Mouse (Mus musculus) ES-Bruce4 (cell line): ENCODE measurements at regions not wholly inside any gene's neighbourhood (a gene's known extent, or its start where the extent isn't known, plus 50 kb on each side); places are given as distances from the start of the nearest gene placed in this dataset.

Experiments used
- H3K27ac ChIP-seq: 2 replicates; pipeline ENCODE4 v1.5.1; 2012; ENCODE audit warnings: low read length, inconsistent platforms; ENCODE audit not compliant: insufficient read depth
- H3K27me3 ChIP-seq: 2 replicates; pipeline ENCODE4 v1.6.1; 2012; ENCODE audit warnings: mild to moderate bottlenecking, low read length, inconsistent platforms; ENCODE audit not compliant: control insufficient read depth, poor library complexity, insufficient read depth, severe bottlenecking
- H3K36me3 ChIP-seq: 2 replicates; pipeline ENCODE4 v1.6.1; 2012; ENCODE audit warnings: inconsistent platforms, mild to moderate bottlenecking, low read length, moderate library complexity; ENCODE audit not compliant: control insufficient read depth, poor library complexity, insufficient read depth, severe bottlenecking
- H3K4me1 ChIP-seq: one replicate; pipeline ENCODE4 v1.8.1; 2011; ENCODE audit warnings: low read length; ENCODE audit not compliant: control insufficient read depth, insufficient read depth
- H3K4me3 ChIP-seq: 2 replicates; pipeline ENCODE4 v1.5.1; 2011; ENCODE audit warnings: low read depth, mild to moderate bottlenecking, low read length
- H3K9ac ChIP-seq: 2 replicates; pipeline ENCODE4 v1.6.1; 2012; ENCODE audit warnings: low read depth, mild to moderate bottlenecking, inconsistent platforms; ENCODE audit not compliant: poor library complexity, severe bottlenecking
- H3K9me3 ChIP-seq: replicated peaks from 2 replicates; pipeline ENCODE4 v1.6.1; 2012; ENCODE audit warnings: mild to moderate bottlenecking, low read length, inconsistent platforms; ENCODE audit not compliant: control insufficient read depth, poor library complexity, insufficient read depth, severe bottlenecking
- CTCF ChIP-seq: IDR thresholded peaks from one replicate; pipeline ENCODE4 v1.8.1; 2011; ENCODE audit warnings: low read depth, low read length
- EP300 ChIP-seq: IDR thresholded peaks from 2 replicates; pipeline ENCODE4 v1.6.1; 2011; ENCODE audit warnings: low read depth, low read length; ENCODE audit not compliant: insufficient read depth
- POLR2A ChIP-seq: IDR thresholded peaks from one replicate; pipeline ENCODE4 v1.8.1; 2011; ENCODE audit warnings: low read length; ENCODE audit not compliant: insufficient read depth

GRCm38 (mm10) chr12:107808158-107808715 lies 195.2 kb downstream of the Bcl11b start:
- no peaks in the 10 kb centered on the region for H3K36me3 ChIP-seq
- no peak overlapping the region for H3K9ac ChIP-seq
- no peaks in the 10 kb centered on the region for H3K4me1 ChIP-seq
- no peaks in the 10 kb centered on the region for H3K27me3 ChIP-seq
- H3K27ac ChIP-seq: no peak overlapping the region
- H3K9me3 ChIP-seq: no peaks in the 10 kb centered on the region
- TF ChIP-seq EP300 (no peak), CTCF (no peak)
- no peak overlapping the region for H3K4me3 ChIP-seq

- no peaks in the 10 kb centered on the region for H3K27me3 ChIP-seq
- TF ChIP-seq EP300 (no peak), POLR2A (no peak), CTCF (no peak)
- no peak overlapping the region for H3K27ac ChIP-seq
- no peak overlapping the region for H3K4me3 ChIP-seq
- no peaks in the 10 kb centered on the region for H3K4me1 ChIP-seq
- H3K36me3 ChIP-seq: no peaks in the 10 kb centered on the region
- no peak overlapping the region for H3K9ac ChIP-seq
- no peaks in the 10 kb centered on the region for H3K9me3 ChIP-seq
Measured at GRCm38 (mm10) chr12:107811231-107811630, 192.2 kb downstream of the Bcl11b start.

- no peaks in the 10 kb centered on the region for H3K9me3 ChIP-seq
- no peaks in the 10 kb centered on the region for H3K27me3 ChIP-seq
- no peak overlapping the region for H3K27ac ChIP-seq
- no peaks in the 10 kb centered on the region for H3K4me1 ChIP-seq
- H3K9ac ChIP-seq: no peak overlapping the region
- H3K36me3 ChIP-seq: no peaks in the 10 kb centered on the region
- TF ChIP-seq POLR2A (no peak), CTCF (no peak), EP300 (no peak)
- no peak overlapping the region for H3K4me3 ChIP-seq
Measured at GRCm38 (mm10) chr12:107812549-107813335, 190.7 kb downstream of the Bcl11b start.

GRCm38 (mm10) chr12:107814926-107815325 lies 188.5 kb downstream of the Bcl11b start:
- H3K36me3 ChIP-seq: no peaks in the 10 kb centered on the region
- no peak overlapping the region for H3K27ac ChIP-seq
- TF ChIP-seq CTCF (no peak), EP300 (no peak), POLR2A (no peak)
- no peaks in the 10 kb centered on the region for H3K27me3 ChIP-seq
- no peak overlapping the region for H3K4me3 ChIP-seq
- H3K9ac ChIP-seq: no peak overlapping the region
- no peaks in the 10 kb centered on the region for H3K4me1 ChIP-seq
- H3K9me3 ChIP-seq: no peaks in the 10 kb centered on the region

- TF ChIP-seq CTCF (no peak), EP300 (no peak), POLR2A (no peak)
- H3K36me3 ChIP-seq: no peaks in the 10 kb centered on the region
- no peaks in the 10 kb centered on the region for H3K9me3 ChIP-seq
- H3K9ac ChIP-seq: no peak overlapping the region
- no peaks in the 10 kb centered on the region for H3K4me1 ChIP-seq
- H3K27me3 ChIP-seq: no peaks in the 10 kb centered on the region
- no peak overlapping the region for H3K27ac ChIP-seq
- no peak overlapping the region for H3K4me3 ChIP-seq
Measured at GRCm38 (mm10) chr12:107823768-107824394, 179.5 kb downstream of the Bcl11b start.

- H3K27ac ChIP-seq: no peak overlapping the region
- H3K9me3 ChIP-seq: no peaks in the 10 kb centered on the region
- no peak overlapping the region for H3K9ac ChIP-seq
- no peaks in the 10 kb centered on the region for H3K27me3 ChIP-seq
- H3K36me3 ChIP-seq: no peaks in the 10 kb centered on the region
- H3K4me3 ChIP-seq: no peak overlapping the region
- H3K4me1 ChIP-seq: no peaks in the 10 kb centered on the region
- TF ChIP-seq POLR2A (no peak), EP300 (no peak), CTCF (no peak)
Measured at GRCm38 (mm10) chr12:107825921-107826320, 177.5 kb downstream of the Bcl11b start.
